In the genomic region with DNA sequence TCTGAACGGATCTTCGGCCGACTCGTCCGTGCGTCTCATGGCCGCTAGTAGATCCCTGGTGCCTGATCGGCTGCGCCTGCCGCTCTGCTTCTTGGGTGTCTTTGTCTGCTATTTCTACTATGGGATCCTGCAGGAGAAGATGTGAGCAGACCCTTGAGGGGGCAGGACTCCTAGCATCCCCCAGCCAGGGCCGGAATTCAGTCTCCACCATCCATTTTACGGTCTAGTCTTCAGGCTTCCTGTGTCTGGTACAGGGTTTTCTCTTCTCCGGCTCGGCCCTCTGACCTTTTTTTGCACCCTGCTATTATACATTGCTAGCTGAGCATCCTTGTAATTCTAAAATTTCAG, we compare ENCODE assay signal across 8 mouse cellular contexts. TPM values are rescaled to one million over a fixed set of nuclear protein-coding genes. Genes with fewer than 3 reads are reported as not detected.
A peak's percentile ranks its signal among the peaks of the same experiment; 100 is the strongest.
DNase-seq lines count a peak whose midpoint lies in the region; ATAC-seq and TF ChIP-seq lines count a peak whose summit lies in the region.

No protein-coding gene starts in this region.

- H3ac ChIP-seq in myocyte (ENCODE audit: control insufficient read depth, insufficient read length) = peak overlapping the region; percentile 23

- peak overlapping the region; percentile 56 for H3K4me2 ChIP-seq in embryonic facial prominence, embryonic 12.5 days (replicated peaks)
- peak overlapping the region; percentile 76 for H3K4me2 ChIP-seq in intestine, embryonic 14.5 days (ENCODE audit: low read length)
- peak overlapping the region; percentile 73 for H3K4me2 ChIP-seq in myocyte (ENCODE audit: low read depth)

- TF ChIP-seq POLR2A in liver, adult 2 months (IDR thresholded peaks at IDR 0.05; ENCODE audit: extremely low read depth, insufficient read depth, low read length) = no peak
- TF ChIP-seq POLR2A in myocyte (IDR thresholded peaks at IDR 0.05; ENCODE audit: insufficient read length, low read depth) = no peak

- 1% methylated on average over 14 of the region's 14 CpGs for WGBS in liver, adult 2 months
- WGBS in embryonic facial prominence, embryonic 12.5 days = under 1% methylated on average over 14 of the region's 14 CpGs
- under 1% methylated on average over 14 of the region's 14 CpGs for WGBS in intestine, embryonic 14.5 days

- peak overlapping the region; percentile 83 for H3K4me3 ChIP-seq in liver, adult 2 months (ENCODE audit: insufficient read depth, low read depth, low read length)
- peak overlapping the region; percentile 94 for H3K4me3 ChIP-seq in embryonic facial prominence, embryonic 12.5 days
- H3K4me3 ChIP-seq in intestine, embryonic 14.5 days (ENCODE audit: low read depth, low read length) = peak overlapping the region; percentile 99
- peak overlapping the region; percentile 94 for H3K4me3 ChIP-seq in myocyte

- no peak for DNase-seq in liver, adult 2 months (ENCODE audit: extremely low read depth, low read depth, low spot score)
- DNase-seq in liver = no peak
- no peak for DNase-seq in intestine, embryonic 14.5 days (ENCODE audit: low spot score)
- DNase-seq in layer of hippocampus, postnatal 25 days (ENCODE audit: extremely low spot score in 1 of 2, low spot score in 1 of 2) = no peak
- no peak for DNase-seq in cerebellum, adult 11 months
- DNase-seq in spleen, postnatal 4 days (ENCODE audit: low spot score in 2 of 2) = no peak

- peaks cover 16% of the 10 kb centered on the region; the same call in 1 of the 2 replicates for H3K36me3 ChIP-seq in liver, adult 2 months (ENCODE audit: control insufficient read depth, insufficient read depth, low read length)
- H3K36me3 ChIP-seq in embryonic facial prominence, embryonic 12.5 days = peaks cover 53% of the 10 kb centered on the region
- peaks cover 53% of the 10 kb centered on the region for H3K36me3 ChIP-seq in intestine, embryonic 14.5 days (ENCODE audit: control insufficient read depth, insufficient read depth, low read length)
- peaks cover 26% of the 10 kb centered on the region for H3K36me3 ChIP-seq in myocyte (ENCODE audit: control insufficient read depth, insufficient read depth)

- H3K27ac ChIP-seq in liver, adult 2 months (replicated peaks; ENCODE audit: insufficient read depth, low read depth, low read length) = peak overlapping the region; percentile 91
- peak overlapping the region; percentile 47 for H3K27ac ChIP-seq in embryonic facial prominence, embryonic 12.5 days
- peak overlapping the region; percentile 93 for H3K27ac ChIP-seq in intestine, embryonic 14.5 days (ENCODE audit: low read depth)

- peaks cover 4% of the 10 kb centered on the region; the same call in 1 of the 2 replicates for H3K79me2 ChIP-seq in liver, adult 2 months (ENCODE audit: control insufficient read depth, insufficient read depth, low read length)
- H3K79me2 ChIP-seq in myocyte (ENCODE audit: control insufficient read depth, insufficient read depth) = peaks cover 26% of the 10 kb centered on the region

- H3K4me1 ChIP-seq in liver, adult 2 months (ENCODE audit: control insufficient read depth, insufficient read depth, low read length) = peaks cover 12% of the 10 kb centered on the region
- H3K4me1 ChIP-seq in embryonic facial prominence, embryonic 12.5 days = peaks cover 8% of the 10 kb centered on the region
- peaks cover 6% of the 10 kb centered on the region; the same call in 1 of the 2 replicates for H3K4me1 ChIP-seq in intestine, embryonic 14.5 days (replicated peaks; ENCODE audit: control insufficient read depth, insufficient read depth, low read length)

- no peaks in the 10 kb centered on the region for H3K9me3 ChIP-seq in embryonic facial prominence, embryonic 12.5 days
- no peaks in the 10 kb centered on the region for H3K9me3 ChIP-seq in intestine, embryonic 14.5 days (ENCODE audit: control insufficient read depth, low read length)

- ATAC-seq in embryonic facial prominence, embryonic 12.5 days (ENCODE audit: insufficient number of reproducible peaks, insufficient read depth, low FRiP score, low TSS enrichment) = no peak
- ATAC-seq in intestine, embryonic 14.5 days (replicated peaks; ENCODE audit: low FRiP score, low TSS enrichment, low read depth) = peak; percentile 8; the same call in 1 of the 2 replicates

- peak overlapping the region; percentile 85 for H3K9ac ChIP-seq in liver, adult 2 months (ENCODE audit: low read depth, low read length)
- peak overlapping the region; percentile 80 for H3K9ac ChIP-seq in embryonic facial prominence, embryonic 12.5 days
- H3K9ac ChIP-seq in intestine, embryonic 14.5 days (ENCODE audit: low read length) = peak overlapping the region; percentile 97

- no peaks in the 10 kb centered on the region for H3K27me3 ChIP-seq in liver, adult 2 months (ENCODE audit: control insufficient read depth, insufficient read depth, low read length)
- H3K27me3 ChIP-seq in embryonic facial prominence, embryonic 12.5 days = no peaks in the 10 kb centered on the region
- no peaks in the 10 kb centered on the region for H3K27me3 ChIP-seq in intestine, embryonic 14.5 days (replicated peaks; ENCODE audit: control insufficient read depth, insufficient read depth, low read length)
- H3K27me3 ChIP-seq in myocyte (ENCODE audit: control insufficient read depth, insufficient read depth, insufficient read length) = no peaks in the 10 kb centered on the region

- TF ChIP-seq CTCF in liver, adult 2 months (IDR thresholded peaks at IDR 0.05; ENCODE audit: low read depth, low read length) = no peak

TF ChIP-seq in myocyte, 11 proteins besides CTCF, POLR2A, EP300 and RAD21:
- TF ChIP-seq REST (IDR thresholded peaks at IDR 0.05; ENCODE audit: insufficient read depth, insufficient read length) (no peak), TCF3 (IDR thresholded peaks at IDR 0.05; ENCODE audit: insufficient read length, low read depth) (no peak), TCF12 (IDR thresholded peaks at IDR 0.05; ENCODE audit: insufficient read depth, poor library complexity, severe bottlenecking) (no peak), SRF (IDR thresholded peaks at IDR 0.05; ENCODE audit: control insufficient read depth, insufficient read length, low read depth) (no peak), MYOG (IDR thresholded peaks at IDR 0.05; ENCODE audit: control insufficient read depth in 1 of 3, insufficient read depth in 1 of 3, insufficient read length in 2 of 3, low read depth in 2 of 3) (no peak), E2F4 (IDR thresholded peaks at IDR 0.05; ENCODE audit: insufficient read depth) (no peak), USF1 (IDR thresholded peaks at IDR 0.05; ENCODE audit: low read depth) (no peak), CEBPB (IDR thresholded peaks at IDR 0.05; ENCODE audit: insufficient read depth, poor library complexity, severe bottlenecking) (no peak), MAX (IDR thresholded peaks at IDR 0.05; ENCODE audit: low read depth) (no peak), POLR2AphosphoS2 (IDR thresholded peaks at IDR 0.05; ENCODE audit: insufficient read length, low read depth) (no peak), MYOD1 (IDR thresholded peaks at IDR 0.05; ENCODE audit: control insufficient read depth in 1 of 3, insufficient read length in 2 of 3, low read depth in 2 of 3) (no peak)

RNA-seq across cellular contexts. Expression of a gene that starts 0.5 kb away (rescaled TPM):
- 58.6 and 63.7 TPM in 2 replicates for total RNA-seq in liver, adult 2 months (2014; rRNA removed)
- polyA plus RNA-seq in liver, adult 2 months (2012; rRNA removed) = 81.0 and 92.0 TPM in 2 replicates
- polyA plus RNA-seq in embryonic facial prominence, embryonic 12.5 days (2016; fragmentation: Nextera tagmentation; extraction: Ambion mirVana) = 117 and 126 TPM in 2 replicates
- 85.2 and 90.5 TPM in 2 replicates for polyA plus RNA-seq in intestine, embryonic 14.5 days (2014; fragmentation: Nextera tagmentation; extraction: Ambion mirVana)
- 66.7 TPM for polyA plus RNA-seq in myocyte (2012; fragmentation: generic; extraction: Trizol)
- 10 to 100 TPM; 69.7 to 69.9 TPM for total RNA-seq in layer of hippocampus, postnatal 25 days (2021)

RNA-seq across cellular contexts. Expression of a gene that starts 28.9 kb away (rescaled TPM):
- 39.3 and 48.7 TPM in 2 replicates for total RNA-seq in liver, adult 2 months (2014; rRNA removed)
- 43.9 and 64.1 TPM in 2 replicates for polyA plus RNA-seq in liver, adult 2 months (2012; rRNA removed)
- 158 and 169 TPM in 2 replicates for polyA plus RNA-seq in embryonic facial prominence, embryonic 12.5 days (2016; fragmentation: Nextera tagmentation; extraction: Ambion mirVana)
- polyA plus RNA-seq in intestine, embryonic 14.5 days (2014; fragmentation: Nextera tagmentation; extraction: Ambion mirVana) = 95.5 and 105 TPM in 2 replicates
- polyA plus RNA-seq in myocyte (2012; fragmentation: generic; extraction: Trizol) = 54.8 TPM
- 100 to 1,000 TPM; 159 to 170 TPM for total RNA-seq in layer of hippocampus, postnatal 25 days (2021)

RNA-seq across cellular contexts. Expression of a gene that starts 48.1 kb away (rescaled TPM):
- total RNA-seq in liver, adult 2 months (2014; rRNA removed) = 1.8 TPM in 2 replicates
- polyA plus RNA-seq in liver, adult 2 months (2012; rRNA removed) = 6.4 and 7.4 TPM in 2 replicates
- polyA plus RNA-seq in embryonic facial prominence, embryonic 12.5 days (2016; fragmentation: Nextera tagmentation; extraction: Ambion mirVana) = 18.8 and 20.3 TPM in 2 replicates
- polyA plus RNA-seq in intestine, embryonic 14.5 days (2014; fragmentation: Nextera tagmentation; extraction: Ambion mirVana) = 10.3 and 10.9 TPM in 2 replicates
- 9.7 TPM for polyA plus RNA-seq in myocyte (2012; fragmentation: generic; extraction: Trizol)
- total RNA-seq in layer of hippocampus, postnatal 25 days (2021) = 1 to 10 TPM; 3.2 to 7.2 TPM
